Mouse (Mus musculus) hindbrain, embryonic 13.5 days (tissue): ENCODE results near the gene Dock11. TPM values are rescaled to one million over a fixed set of nuclear protein-coding genes. Genes with fewer than 3 reads are reported as not detected.

Experiments
- ATAC-seq: fragments of 200-750 bp; cut with Nextera tagmentation; 2 replicates; pipeline ENCODE4 v1.8.0; 2017; ENCODE audit warnings: moderate TSS enrichment; ENCODE audit not compliant: low FRiP score
- H3K27ac ChIP-seq: fragments of 300-500 bp; sonication (generic); 2 replicates; pipeline ENCODE4 v1.5.1; 2015; ENCODE audit warnings: inconsistent platforms, mild to moderate bottlenecking, moderate library complexity
- H3K27me3 ChIP-seq: fragments of 300-500 bp; sonication (generic); 2 replicates; pipeline ENCODE4 v1.6.1; 2015; ENCODE audit warnings: mild to moderate bottlenecking, inconsistent platforms
- H3K36me3 ChIP-seq: fragments of 300-500 bp; sonication (generic); 2 replicates; pipeline ENCODE4 v1.6.1; 2015; ENCODE audit warnings: mild to moderate bottlenecking, inconsistent platforms
- H3K4me1 ChIP-seq: fragments of 300-500 bp; sonication (generic); replicated peaks from 2 replicates; pipeline ENCODE4 v1.6.1; 2015; ENCODE audit warnings: inconsistent platforms
- H3K4me2 ChIP-seq: fragments of 300-500 bp; sonication (generic); 2 replicates; pipeline ENCODE4 v1.6.1; 2015; ENCODE audit warnings: inconsistent platforms, mild to moderate bottlenecking, moderate library complexity
- H3K4me3 ChIP-seq: fragments of 300-500 bp; sonication (generic); 2 replicates; pipeline ENCODE4 v1.5.1; 2015; ENCODE audit warnings: mild to moderate bottlenecking, inconsistent platforms
- H3K9ac ChIP-seq: fragments of 300-500 bp; sonication (generic); 2 replicates; pipeline ENCODE4 v1.6.1; 2015; ENCODE audit warnings: mild to moderate bottlenecking, inconsistent platforms
- H3K9me3 ChIP-seq: fragments of 300-500 bp; sonication (generic); 2 replicates; pipeline ENCODE4 v1.6.1; 2016; ENCODE audit warnings: inconsistent platforms
- WGBS: fragments of 180-500 bp; shearing (Covaris S2); methylation state at CpG from one replicate; pipeline ENCODE4 v1.1.7; 2015; 5-methylcytosine and 5-hydroxymethylcytosine counted together
- polyA plus RNA-seq: library from polyadenylated mRNA; unstranded; fragments of >200 nt; fragmentation: Nextera tagmentation; extraction: Ambion mirVana; gene quantifications from 2 replicates; pipeline ENCODE4 v1.2.1, GENCODE M21; 2015

Gene Dock11
- polyA plus RNA-seq, 1 experiment from 2014 or later, result 14.4 TPM

DNA sequence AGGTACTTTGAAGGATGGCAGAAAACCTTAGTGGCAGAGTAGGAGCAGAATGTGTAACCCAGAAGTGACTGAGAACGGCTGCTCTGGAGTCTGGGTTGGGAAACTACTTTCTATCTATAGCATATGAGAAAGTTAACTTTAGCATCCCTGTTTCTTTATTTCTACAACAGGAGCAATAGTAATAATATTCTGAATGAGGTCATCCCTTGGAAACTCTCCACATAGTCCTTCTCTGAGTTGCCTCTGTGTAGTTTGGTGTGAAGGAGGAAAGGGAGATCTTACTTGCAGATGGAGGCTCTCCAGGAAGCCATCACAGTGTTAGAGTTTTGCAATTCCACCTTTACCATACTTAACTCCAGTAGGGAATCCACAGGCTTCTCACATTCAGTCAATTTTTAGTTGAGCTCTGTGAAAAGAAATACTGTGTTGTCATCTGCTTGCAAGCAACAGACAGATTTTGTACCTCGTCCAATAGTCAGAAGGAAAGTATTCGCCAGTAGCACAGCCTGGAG is 31.5 kb downstream of the Dock11 start:
- Histone ChIP-seq H3K4me2 (no peak overlapping the region), H3K27ac (no peak overlapping the region), H3K27me3 (no peaks in the 10 kb centered on the region), H3K9me3 (no peaks in the 10 kb centered on the region), H3K36me3 (no peaks in the 10 kb centered on the region), H3K9ac (no peak overlapping the region), H3K4me1 (no peaks in the 10 kb centered on the region), H3K4me3 (no peak overlapping the region)
- ATAC-seq, result no peak
- WGBS, result 82% methylated on average over 3 of the region's 3 CpGs

DNA sequence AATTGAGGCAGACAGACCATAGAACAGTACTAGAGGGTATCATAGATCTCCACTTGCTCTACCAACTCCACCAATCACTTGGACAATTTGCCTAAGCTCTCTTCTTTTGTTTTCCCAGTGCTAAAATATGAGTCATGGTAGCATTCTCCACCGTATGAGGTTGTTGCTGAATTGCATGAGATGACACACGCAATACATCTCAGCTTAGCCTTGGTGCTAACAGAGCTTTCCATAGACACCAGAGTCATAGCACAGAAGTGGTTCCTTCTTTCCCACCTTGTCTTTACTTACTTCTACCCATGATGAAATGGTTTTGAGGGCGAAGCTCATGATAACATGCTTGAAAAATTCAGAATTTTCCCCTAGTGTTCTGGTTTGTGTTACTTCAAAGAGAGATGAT is 33.3 kb downstream of the Dock11 start:
- Histone ChIP-seq H3K27ac (no peak overlapping the region), H3K4me3 (no peak overlapping the region), H3K9me3 (no peaks in the 10 kb centered on the region), H3K27me3 (no peaks in the 10 kb centered on the region), H3K4me1 (no peaks in the 10 kb centered on the region), H3K4me2 (no peak overlapping the region), H3K9ac (no peak overlapping the region), H3K36me3 (no peaks in the 10 kb centered on the region)
- WGBS, result 96% methylated on average over 3 of the region's 3 CpGs
- ATAC-seq, result no peak

DNA sequence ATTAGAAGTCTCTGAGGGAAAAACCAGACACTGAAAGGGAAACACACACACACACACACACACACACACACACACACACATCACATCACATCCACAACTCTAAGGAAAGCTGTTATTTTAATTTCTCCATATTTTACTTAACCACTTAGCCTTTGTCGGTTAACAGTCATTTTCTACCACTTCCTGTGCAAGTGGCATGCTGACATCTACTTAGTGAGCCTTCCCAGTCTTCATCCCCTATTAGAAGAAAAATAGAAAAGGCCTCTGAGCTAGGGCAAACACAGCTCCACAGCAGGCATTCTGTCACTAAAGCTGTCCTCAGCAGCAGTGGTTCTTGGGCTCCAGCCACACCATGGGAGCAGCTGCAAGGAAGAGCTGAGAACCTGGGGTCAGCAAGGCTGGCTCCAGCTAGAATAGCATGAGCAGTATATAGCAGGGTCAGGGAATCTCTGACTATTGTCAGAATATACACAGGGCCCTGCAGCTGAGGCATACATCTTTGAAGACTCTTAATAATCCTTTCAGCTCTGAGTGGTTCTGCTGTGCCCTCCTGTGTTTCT is 36.2 kb downstream of the Dock11 start:
- no peak overlapping the region for H3K4me3 ChIP-seq
- H3K36me3 ChIP-seq, result no peaks in the 10 kb centered on the region
- no peak for ATAC-seq
- no peaks in the 10 kb centered on the region for H3K4me1 ChIP-seq
- WGBS, result 85% methylated on average over 1 of the region's 1 CpGs
- no peaks in the 10 kb centered on the region for H3K27me3 ChIP-seq
- no peaks in the 10 kb centered on the region for H3K9me3 ChIP-seq
- no peak overlapping the region for H3K9ac ChIP-seq
- no peak overlapping the region for H3K27ac ChIP-seq
- no peak overlapping the region for H3K4me2 ChIP-seq

DNA sequence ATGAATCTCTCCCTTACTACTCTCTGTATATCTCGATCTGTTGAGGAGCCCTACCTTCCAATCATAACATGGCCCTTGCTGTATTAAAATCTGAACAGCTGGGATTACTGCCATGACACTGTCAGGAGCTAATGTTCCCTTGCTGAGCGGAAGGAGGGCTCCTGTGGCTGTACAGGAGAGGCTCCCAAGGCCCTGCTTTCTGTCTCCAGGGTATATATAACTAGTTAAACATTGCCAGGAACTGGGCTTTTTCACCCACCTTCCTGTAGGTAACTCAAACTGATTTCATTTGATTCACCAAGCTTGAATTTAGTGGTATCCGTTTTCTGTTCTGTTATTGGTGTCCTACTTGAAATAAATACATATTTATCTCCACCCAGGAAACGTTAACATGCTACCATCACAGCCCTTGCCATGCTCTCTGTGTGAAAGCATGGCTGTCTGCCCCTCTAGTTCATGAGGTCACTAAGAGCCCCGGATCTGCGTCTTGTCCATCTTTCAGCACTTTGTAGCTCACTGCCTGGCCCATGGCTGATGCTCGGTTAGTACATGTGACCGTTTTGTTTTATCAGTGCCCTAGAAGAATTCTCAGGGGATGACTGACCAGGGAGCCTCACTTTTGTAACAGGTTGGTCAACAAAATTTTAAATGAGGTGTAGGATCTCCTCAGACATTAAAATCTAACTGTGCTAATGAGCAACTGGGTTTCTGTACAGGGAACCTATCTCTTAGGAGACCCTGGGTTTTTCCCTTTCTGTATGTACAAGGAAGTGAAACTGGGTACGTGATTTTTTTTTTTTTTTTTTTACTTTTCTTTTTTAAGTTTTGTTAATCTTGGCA is 41.7 kb downstream of the Dock11 start:
- 81% methylated on average over 9 of the region's 9 CpGs for WGBS
- no peak overlapping the region for H3K9ac ChIP-seq
- H3K36me3 ChIP-seq, result no peaks in the 10 kb centered on the region
- H3K27ac ChIP-seq, result no peak overlapping the region
- no peak overlapping the region for H3K4me2 ChIP-seq
- no peak overlapping the region for H3K4me3 ChIP-seq
- H3K27me3 ChIP-seq, result no peaks in the 10 kb centered on the region
- no peak for ATAC-seq
- H3K9me3 ChIP-seq, result no peaks in the 10 kb centered on the region
- no peaks in the 10 kb centered on the region for H3K4me1 ChIP-seq

DNA sequence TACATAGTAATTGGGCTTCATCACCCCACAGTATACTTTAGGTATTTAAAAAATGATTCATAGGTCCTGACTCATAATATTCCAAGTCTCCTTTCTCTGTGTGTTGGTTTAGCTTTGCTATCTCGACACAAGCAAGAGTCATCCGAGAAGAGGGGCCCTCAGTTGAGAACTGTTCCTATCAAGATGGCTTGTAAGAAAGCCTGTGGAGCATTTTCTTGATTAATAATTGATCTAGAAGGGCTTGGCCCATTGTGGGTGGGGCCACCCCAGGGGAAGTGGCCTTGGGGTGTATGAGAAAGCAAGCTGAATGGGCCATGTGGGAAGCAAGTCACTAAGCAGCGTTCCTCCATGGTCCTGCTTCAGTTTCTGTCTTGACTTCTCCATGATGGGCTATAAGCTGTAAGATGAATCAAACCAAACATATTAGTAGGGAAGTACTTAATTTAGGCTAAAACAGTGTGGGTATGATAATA is 42.3 kb downstream of the Dock11 start:
- Histone ChIP-seq H3K27ac (no peak overlapping the region), H3K27me3 (no peaks in the 10 kb centered on the region), H3K36me3 (no peaks in the 10 kb centered on the region), H3K4me2 (no peak overlapping the region), H3K4me1 (no peaks in the 10 kb centered on the region), H3K9ac (no peak overlapping the region), H3K4me3 (no peak overlapping the region), H3K9me3 (no peaks in the 10 kb centered on the region)
- no peak for ATAC-seq
- WGBS, result 81% methylated on average over 3 of the region's 3 CpGs

DNA sequence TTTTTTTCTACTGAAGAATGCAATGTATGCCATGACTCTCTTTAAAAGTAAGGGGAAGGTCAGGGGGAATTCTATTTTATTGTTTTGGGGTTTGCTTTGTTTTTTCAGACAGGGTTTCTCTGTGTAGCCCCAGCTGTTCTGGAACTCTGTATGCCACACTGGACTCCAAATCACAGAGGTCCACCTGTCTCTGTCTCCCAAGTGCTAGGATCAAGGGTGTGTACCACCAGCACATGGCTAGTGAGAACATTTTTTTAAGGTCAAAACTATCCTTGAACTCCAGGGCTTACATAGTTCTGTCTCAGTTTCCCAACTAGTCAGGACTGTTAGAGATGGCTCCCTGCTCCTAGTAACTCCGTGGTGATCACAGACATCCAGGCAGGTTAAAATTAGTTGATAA is 43.3 kb downstream of the Dock11 start:
- no peak overlapping the region for H3K9ac ChIP-seq
- WGBS, result 73% methylated on average over 1 of the region's 1 CpGs
- no peaks in the 10 kb centered on the region for H3K9me3 ChIP-seq
- H3K27ac ChIP-seq, result no peak overlapping the region
- H3K4me2 ChIP-seq, result no peak overlapping the region
- H3K4me1 ChIP-seq, result no peaks in the 10 kb centered on the region
- no peak for ATAC-seq
- H3K27me3 ChIP-seq, result no peaks in the 10 kb centered on the region
- H3K4me3 ChIP-seq, result no peak overlapping the region
- no peaks in the 10 kb centered on the region for H3K36me3 ChIP-seq

DNA sequence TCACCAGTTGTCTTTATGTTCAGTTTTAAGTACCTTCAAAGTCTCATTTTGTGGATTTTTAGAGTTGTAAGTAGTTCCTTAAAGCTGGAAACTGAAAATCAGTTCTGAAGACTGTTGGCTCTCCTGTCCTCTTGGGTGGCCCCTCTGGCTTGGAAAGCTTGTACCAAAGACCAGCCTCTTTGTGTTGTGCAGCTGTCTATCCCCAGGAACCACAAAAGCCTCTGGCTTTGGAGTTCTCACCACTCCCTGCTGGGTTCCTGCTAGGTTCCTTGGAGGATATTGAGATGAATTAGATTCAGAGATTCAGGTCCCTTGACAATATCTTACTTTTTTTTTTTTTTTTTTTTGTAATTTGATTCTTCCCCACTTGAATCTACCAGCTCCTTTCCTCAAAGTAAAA is 44.3 kb downstream of the Dock11 start:
- H3K4me3 ChIP-seq, result no peak overlapping the region
- ATAC-seq, result no peak

DNA sequence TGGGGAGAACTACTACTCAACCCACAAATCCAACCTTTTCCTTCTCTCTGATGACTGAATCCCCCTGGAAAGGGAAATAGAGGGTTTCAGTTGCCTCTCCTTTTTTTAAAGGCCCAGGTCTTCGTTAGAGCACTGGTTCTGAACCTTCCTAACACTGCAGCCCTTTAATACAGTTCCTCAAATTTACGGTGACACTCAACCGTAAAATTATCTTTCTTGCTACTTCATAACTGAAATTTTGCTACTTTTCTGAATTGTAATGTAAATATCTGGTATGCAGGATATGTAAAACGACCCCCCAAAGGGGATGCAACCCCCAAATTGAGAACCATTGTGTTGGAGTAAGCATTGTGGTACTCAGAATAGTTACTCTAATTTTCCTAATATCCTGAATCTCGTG is 49.5 kb downstream of the Dock11 start:
- Histone ChIP-seq H3K4me3 (no peak overlapping the region), H3K9ac (no peak overlapping the region), H3K27ac (no peak overlapping the region), H3K4me2 (no peak overlapping the region), H3K9me3 (no peaks in the 10 kb centered on the region), H3K4me1 (no peaks in the 10 kb centered on the region), H3K27me3 (no peaks in the 10 kb centered on the region), H3K36me3 (no peaks in the 10 kb centered on the region)
- ATAC-seq, result no peak
- WGBS, result 79% methylated on average over 5 of the region's 5 CpGs

More for the DNA sequence above, 44.3 kb downstream of the Dock11 start:
- no peak overlapping the region for H3K4me2 ChIP-seq
- H3K27ac ChIP-seq, result no peak overlapping the region
- no peaks in the 10 kb centered on the region for H3K27me3 ChIP-seq
- no peaks in the 10 kb centered on the region for H3K4me1 ChIP-seq
- H3K36me3 ChIP-seq, result no peaks in the 10 kb centered on the region
- no peaks in the 10 kb centered on the region for H3K9me3 ChIP-seq
- no peak overlapping the region for H3K9ac ChIP-seq

DNA sequence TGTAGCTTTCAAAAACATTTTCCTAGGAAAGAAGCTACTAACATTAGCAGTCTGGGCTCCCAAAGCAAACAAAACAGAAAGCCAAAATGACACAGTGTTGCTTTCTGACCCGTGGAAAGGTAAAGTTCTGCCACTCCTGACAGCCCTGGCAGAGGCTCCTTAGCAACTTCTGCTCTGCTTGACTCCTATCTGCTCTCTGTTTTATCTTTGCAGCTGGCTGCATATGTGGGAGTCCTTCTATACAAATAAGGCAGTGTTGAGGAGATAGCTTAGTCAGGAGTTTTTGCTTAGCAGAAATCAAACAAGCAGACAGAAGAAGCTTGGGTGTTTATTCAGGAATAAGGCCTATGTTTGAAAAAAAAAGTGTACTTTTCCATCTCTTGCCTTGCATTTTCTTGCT is 57.8 kb downstream of the Dock11 start:
- H3K4me3 ChIP-seq, result no peak overlapping the region
- H3K4me2 ChIP-seq, result no peak overlapping the region
- ATAC-seq, result no peak
- no peaks in the 10 kb centered on the region for H3K9me3 ChIP-seq
- no peak overlapping the region for H3K9ac ChIP-seq
- no peaks in the 10 kb centered on the region for H3K4me1 ChIP-seq
- no peaks in the 10 kb centered on the region for H3K36me3 ChIP-seq
- H3K27me3 ChIP-seq, result no peaks in the 10 kb centered on the region
- no peak overlapping the region for H3K27ac ChIP-seq
- 69% methylated on average over 1 of the region's 1 CpGs for WGBS

DNA sequence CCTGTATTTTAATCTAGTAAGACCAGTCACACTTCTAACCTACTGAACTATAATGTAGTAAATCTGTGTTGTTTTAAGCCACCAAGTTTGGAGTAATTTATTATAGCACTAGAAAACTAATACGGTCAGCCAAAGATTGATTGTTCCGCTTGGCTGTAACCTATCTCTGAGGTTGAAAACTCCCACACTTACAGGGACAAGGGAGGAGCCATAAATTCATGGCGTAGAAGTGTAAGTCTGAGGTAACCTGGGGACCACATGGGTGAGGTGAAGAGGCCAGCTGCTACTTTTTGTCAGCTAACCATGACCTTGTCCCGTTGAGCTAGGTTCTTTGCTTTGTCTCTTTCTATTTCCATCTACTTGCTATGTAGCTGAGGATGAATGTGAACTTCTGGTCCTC is 61.5 kb downstream of the Dock11 start:
- Histone ChIP-seq H3K9ac (no peak overlapping the region), H3K36me3 (no peaks in the 10 kb centered on the region), H3K4me2 (no peak overlapping the region), H3K4me3 (no peak overlapping the region), H3K27ac (no peak overlapping the region), H3K4me1 (no peaks in the 10 kb centered on the region), H3K27me3 (no peaks in the 10 kb centered on the region), H3K9me3 (no peaks in the 10 kb centered on the region)
- 89% methylated on average over 4 of the region's 4 CpGs for WGBS
- ATAC-seq, result no peak

DNA sequence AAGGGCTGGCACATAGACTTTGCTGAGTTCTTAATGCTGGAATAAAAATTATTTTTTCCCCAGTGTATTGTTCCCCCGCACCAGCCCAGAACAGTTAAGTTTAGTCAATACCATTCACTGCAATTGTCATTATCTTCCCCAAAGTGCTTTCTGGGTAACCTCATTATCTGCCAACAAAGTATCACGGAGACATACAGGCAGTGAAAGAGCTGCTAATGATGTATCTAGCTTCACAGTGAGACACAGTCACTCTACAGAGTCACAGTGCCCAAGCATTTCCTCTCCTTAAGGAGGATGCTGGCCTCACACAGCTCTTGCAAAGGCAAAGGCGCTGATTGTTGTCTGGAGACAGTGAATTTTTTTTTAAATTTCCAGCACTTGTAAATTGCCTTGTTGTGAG is 63.3 kb downstream of the Dock11 start:
- Histone ChIP-seq H3K9ac (no peak overlapping the region), H3K4me1 (no peaks in the 10 kb centered on the region), H3K4me3 (no peak overlapping the region), H3K36me3 (0 out of 2 replicates have a peak, but pooled peaks cover 3% of the 10 kb centered on the region), H3K27me3 (no peaks in the 10 kb centered on the region), H3K4me2 (no peak overlapping the region), H3K9me3 (no peaks in the 10 kb centered on the region), H3K27ac (0 out of 2 replicates have a peak overlapping the region, but pooled peaks have one; percentile 30)
- no peak for ATAC-seq
- WGBS, result 62% methylated on average over 3 of the region's 3 CpGs

DNA sequence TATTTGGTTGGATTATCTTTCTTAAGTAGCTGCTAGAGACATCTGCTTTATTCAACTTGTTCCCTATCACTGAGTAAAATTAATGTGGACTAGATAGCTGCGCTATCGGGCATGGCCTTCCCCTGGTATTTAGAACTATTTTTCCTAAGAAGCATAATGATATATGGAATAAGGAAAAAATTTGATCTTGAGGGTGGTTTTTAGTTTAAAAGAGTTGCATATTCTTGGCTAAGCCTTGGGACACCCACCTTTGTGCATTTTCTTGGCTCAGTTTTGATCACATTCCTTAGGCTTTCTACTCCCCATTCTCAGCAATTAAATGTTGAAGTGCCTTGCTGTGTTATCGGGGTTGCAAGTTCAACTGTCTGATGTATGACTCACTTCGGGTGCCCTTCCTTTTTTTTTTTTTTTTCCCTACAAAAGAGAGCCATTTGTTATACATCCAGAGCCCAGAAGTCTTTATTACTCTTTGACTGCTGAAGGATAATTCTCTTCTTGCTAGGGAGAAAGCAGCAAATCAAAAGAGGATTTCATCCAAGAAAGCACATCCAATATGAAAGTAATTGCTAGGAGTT is 64.0 kb downstream of the Dock11 start:
- H3K27ac ChIP-seq, result no peak overlapping the region
- no peak overlapping the region for H3K4me3 ChIP-seq
- ATAC-seq, result no peak
- H3K9ac ChIP-seq, result no peak overlapping the region
- H3K27me3 ChIP-seq, result no peaks in the 10 kb centered on the region
- no peak overlapping the region for H3K4me2 ChIP-seq
- 0 out of 2 replicates have a peak, but pooled peaks cover 3% of the 10 kb centered on the region for H3K36me3 ChIP-seq
- H3K9me3 ChIP-seq, result no peaks in the 10 kb centered on the region
- no peaks in the 10 kb centered on the region for H3K4me1 ChIP-seq
- WGBS, result 74% methylated on average over 4 of the region's 4 CpGs
